Mouse (Mus musculus): ENCODE results near the gene Mark3. TPM values are rescaled to one million over a fixed set of nuclear protein-coding genes. Genes with fewer than 3 reads are reported as not detected.
A peak's percentile ranks its signal among the peaks of the same experiment; 100 is the strongest.

Mark3 gene
- polyA plus RNA-seq, 1 experiment from 2014 or later = 75.6 TPM

- peak overlapping the region; percentile 96 for H3K4me2 ChIP-seq (replicated peaks)
- H3K36me3 ChIP-seq = peaks cover 31% of the 10 kb centered on the region
- H3K27ac ChIP-seq (replicated peaks) = peak overlapping the region; percentile 92
- no peak for ATAC-seq (ENCODE audit: low FRiP score, low read depth)
- H3K9ac ChIP-seq (replicated peaks) = peak overlapping the region; percentile 94
- peak overlapping the region; percentile 93 for H3K4me3 ChIP-seq
- WGBS = 1% methylated on average over 29 of the region's 29 CpGs
- no peaks in the 10 kb centered on the region for H3K9me3 ChIP-seq
- peaks cover 38% of the 10 kb centered on the region for H3K4me1 ChIP-seq
- peaks cover 17% of the 10 kb centered on the region for H3K27me3 ChIP-seq
These were observed 96.1 kb downstream of the Mark3 start for GRCm38 (mm10) chr12:111670371-111670971.

DNA sequence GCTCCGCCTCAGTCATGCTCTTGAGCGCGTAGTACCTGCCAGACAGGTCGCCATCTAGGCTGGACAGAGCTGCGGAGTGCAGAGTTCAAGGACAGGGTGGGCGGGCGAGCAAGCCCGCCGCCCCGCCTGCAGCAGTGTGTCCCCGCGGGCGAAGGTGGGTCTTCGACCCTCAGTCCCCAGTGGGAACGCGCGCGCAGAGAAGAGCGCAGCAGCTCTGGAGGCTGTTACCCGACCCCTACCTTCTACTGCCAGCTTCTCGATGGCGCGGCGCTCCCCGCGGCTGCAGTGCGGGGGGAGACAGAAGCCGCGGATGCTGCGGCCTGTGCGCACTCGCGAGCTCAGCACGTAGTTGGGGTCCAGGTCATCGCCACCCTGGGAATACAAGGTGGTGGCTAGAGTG, 96.7 kb downstream of the Mark3 start:
- H3K4me3 ChIP-seq = peak overlapping the region; percentile 93
- H3K9ac ChIP-seq (replicated peaks) = peak overlapping the region; percentile 94
- peaks cover 31% of the 10 kb centered on the region for H3K36me3 ChIP-seq
- H3K4me1 ChIP-seq = peaks cover 38% of the 10 kb centered on the region
- no peaks in the 10 kb centered on the region for H3K9me3 ChIP-seq
- peak; percentile 1; the same call in 1 of the 2 replicates for ATAC-seq (ENCODE audit: low FRiP score, low read depth)
- H3K27me3 ChIP-seq = peaks cover 17% of the 10 kb centered on the region
- peak overlapping the region; percentile 92 for H3K27ac ChIP-seq (replicated peaks)
- H3K4me2 ChIP-seq (replicated peaks) = peak overlapping the region; percentile 96
- under 1% methylated on average over 34 of the region's 35 CpGs for WGBS

DNA sequence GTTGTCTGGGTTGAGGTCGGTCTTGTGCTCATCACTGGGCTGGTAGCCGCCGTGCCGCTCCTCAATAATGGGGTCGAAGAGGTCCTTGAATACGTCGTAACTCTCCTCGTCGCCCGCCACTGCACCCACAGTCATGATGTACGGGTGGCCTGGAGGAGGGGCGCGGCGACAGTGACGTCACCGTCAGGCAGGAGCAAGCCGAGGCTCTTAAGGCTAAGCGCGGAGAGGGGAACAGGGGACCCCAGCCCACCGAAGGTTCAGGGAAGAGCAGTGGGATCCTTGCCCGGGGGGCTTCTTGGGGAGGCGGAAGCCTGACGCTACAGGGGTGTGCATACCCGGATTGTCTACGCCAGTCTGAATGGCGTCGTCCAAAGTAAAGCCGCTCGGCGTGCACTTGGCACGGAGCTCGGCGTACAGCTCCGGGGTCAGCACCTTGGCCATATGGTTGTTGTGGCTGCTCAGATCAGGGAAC, 97.1 kb downstream of the Mark3 start:
- Histone ChIP-seq H3K9me3 (no peaks in the 10 kb centered on the region), H3K27me3 (peaks cover 17% of the 10 kb centered on the region), H3K4me2 (replicated peaks) (peak overlapping the region; percentile 96), H3K4me3 (peak overlapping the region; percentile 93), H3K4me1 (peaks cover 38% of the 10 kb centered on the region), H3K27ac (replicated peaks) (peak overlapping the region; percentile 92), H3K36me3 (peaks cover 31% of the 10 kb centered on the region), H3K9ac (replicated peaks) (peak overlapping the region; percentile 94)
- ATAC-seq (ENCODE audit: low FRiP score, low read depth) = peak; percentile 36
- under 1% methylated on average over 34 of the region's 34 CpGs for WGBS

DNA sequence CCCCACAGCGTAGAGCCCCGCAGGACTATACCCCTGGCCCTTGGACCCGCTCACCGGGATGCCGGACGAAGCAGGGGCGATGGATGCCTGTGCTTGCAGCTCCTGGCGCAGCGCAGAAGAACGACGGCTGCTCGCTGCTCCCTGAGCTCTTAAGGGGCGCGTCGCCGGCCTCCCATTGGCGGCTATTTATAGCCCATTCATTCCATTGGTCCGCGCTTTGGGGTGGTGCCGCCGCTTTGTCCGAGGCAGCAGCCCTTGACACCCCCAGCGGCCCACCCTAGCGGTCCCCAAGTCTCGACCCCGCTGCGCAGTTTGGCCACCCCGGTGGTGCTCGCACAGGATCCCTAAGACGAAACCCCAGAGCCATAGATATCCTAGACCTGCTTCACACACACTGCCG, 97.9 kb downstream of the Mark3 start, which contains the start of gene Ckb:
Gene Ckb (minus strand): TSS at position 163 of the 400 bp plus-strand sequence.
- no peaks in the 10 kb centered on the region for H3K9me3 ChIP-seq
- peaks cover 17% of the 10 kb centered on the region for H3K27me3 ChIP-seq
- peaks cover 29% of the 10 kb centered on the region for H3K36me3 ChIP-seq
- H3K27ac ChIP-seq (replicated peaks) = peak within 1 kb of the TSS; percentile 92
- peaks cover 40% of the 10 kb centered on the region for H3K4me1 ChIP-seq
- H3K9ac ChIP-seq (replicated peaks) = peak within 1 kb of the TSS; percentile 94
- WGBS = under 1% methylated on average over 31 of the region's 31 CpGs
- peak within 1 kb of the TSS; percentile 93 for H3K4me3 ChIP-seq
- peak; percentile 87 for ATAC-seq (ENCODE audit: low FRiP score, low read depth)
- peak within 1 kb of the TSS; percentile 96 for H3K4me2 ChIP-seq (replicated peaks)

GRCm38 (mm10) chr12:111672581-111672980, 98.3 kb downstream of the Mark3 start:
- Histone ChIP-seq H3K4me2 (replicated peaks) (peak overlapping the region; percentile 96), H3K4me1 (peaks cover 45% of the 10 kb centered on the region), H3K9ac (replicated peaks) (peak overlapping the region; percentile 94), H3K27ac (replicated peaks) (peak overlapping the region; percentile 92), H3K9me3 (no peaks in the 10 kb centered on the region), H3K4me3 (peak overlapping the region; percentile 93), H3K27me3 (peaks cover 17% of the 10 kb centered on the region), H3K36me3 (peaks cover 25% of the 10 kb centered on the region)
- 6% methylated on average over 12 of the region's 12 CpGs for WGBS
- ATAC-seq (ENCODE audit: low FRiP score, low read depth) = no peak; the same call in 1 of the 2 replicates

DNA sequence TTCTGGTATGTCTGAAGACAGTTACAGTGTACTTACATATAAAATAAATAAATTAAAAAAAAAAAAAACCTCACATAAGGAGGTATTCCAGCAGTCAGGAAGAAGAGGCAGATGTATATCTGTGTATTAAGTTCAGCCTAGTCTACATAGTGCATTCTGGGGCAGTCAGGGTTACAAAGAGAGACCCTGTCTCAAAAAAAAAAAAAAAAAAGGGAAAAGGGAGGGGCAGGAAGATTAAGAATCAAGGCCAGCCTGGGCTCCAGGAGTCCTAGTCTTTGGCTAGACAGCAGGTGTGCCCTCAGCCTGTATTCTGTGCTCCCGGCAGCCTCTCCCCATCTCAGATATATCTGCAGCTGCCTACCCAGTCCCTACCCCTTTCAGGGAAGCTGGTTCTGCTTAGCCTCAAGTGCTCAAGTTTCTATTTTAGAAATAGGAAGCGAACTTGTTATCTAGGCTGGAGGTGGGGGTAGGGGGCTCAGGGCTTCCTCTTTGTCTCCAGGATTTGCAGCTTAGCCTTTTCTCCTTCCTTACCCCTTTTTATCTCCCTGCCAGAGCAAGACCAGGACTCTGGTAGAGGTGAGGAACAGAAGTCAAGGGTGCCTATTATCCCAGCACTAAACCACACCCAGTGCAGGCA, 100.6 kb downstream of the Mark3 start:
- Histone ChIP-seq H3K4me2 (replicated peaks) (no peak overlapping the region), H3K27me3 (peaks cover 17% of the 10 kb centered on the region), H3K36me3 (peaks cover 10% of the 10 kb centered on the region), H3K4me3 (no peak overlapping the region), H3K9ac (replicated peaks) (no peak overlapping the region), H3K27ac (replicated peaks) (no peak overlapping the region), H3K9me3 (no peaks in the 10 kb centered on the region), H3K4me1 (peaks cover 37% of the 10 kb centered on the region)
- 69% methylated on average over 2 of the region's 2 CpGs for WGBS
- no peak for ATAC-seq (ENCODE audit: low FRiP score, low read depth)

DNA sequence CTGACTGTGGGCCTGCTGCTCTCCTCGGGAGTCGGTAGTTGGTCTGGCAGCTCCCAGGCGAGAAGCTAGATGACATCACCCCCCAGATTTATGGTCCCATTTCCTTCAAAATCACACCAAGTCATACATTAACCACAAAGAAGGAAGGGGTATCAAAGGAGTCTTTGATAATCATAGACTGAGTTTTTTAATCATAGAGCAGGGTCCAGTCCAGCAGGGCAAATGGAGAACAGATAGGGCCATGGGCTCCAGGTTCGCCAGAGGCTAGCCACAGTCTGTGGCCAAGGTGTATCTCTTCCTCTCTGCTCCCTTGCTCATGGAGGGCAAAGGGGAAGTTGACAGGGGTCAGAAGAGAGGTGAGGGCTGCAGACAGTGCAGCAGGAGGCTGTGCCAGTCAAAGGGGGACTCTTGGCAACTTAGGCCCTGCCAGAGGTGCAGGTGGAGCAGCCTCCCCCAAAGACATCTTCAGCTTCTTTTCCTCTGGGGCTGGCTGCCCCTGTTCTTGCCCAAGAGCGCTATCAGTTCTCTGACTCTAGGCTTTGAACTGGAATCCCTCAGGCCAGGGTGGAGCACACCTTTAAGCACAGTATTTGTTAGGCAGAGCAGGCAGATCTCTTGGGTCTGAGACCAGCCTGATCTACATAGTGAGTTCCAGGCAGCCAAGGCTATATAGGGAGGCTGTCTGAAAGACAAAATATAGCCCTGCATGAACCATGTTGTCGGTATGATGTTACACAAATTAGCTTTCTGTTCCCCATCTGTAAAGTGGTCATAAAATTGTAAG, 101.7 kb downstream of the Mark3 start:
- Histone ChIP-seq H3K9ac (replicated peaks) (no peak overlapping the region), H3K27ac (replicated peaks) (no peak overlapping the region), H3K4me2 (replicated peaks) (no peak overlapping the region), H3K4me3 (no peak overlapping the region), H3K36me3 (peaks cover 6% of the 10 kb centered on the region; the same call in 1 of the 2 replicates), H3K9me3 (no peaks in the 10 kb centered on the region), H3K27me3 (peaks cover 17% of the 10 kb centered on the region), H3K4me1 (peaks cover 29% of the 10 kb centered on the region)
- ATAC-seq (ENCODE audit: low FRiP score, low read depth) = no peak
- 88% methylated on average over 6 of the region's 6 CpGs for WGBS

DNA sequence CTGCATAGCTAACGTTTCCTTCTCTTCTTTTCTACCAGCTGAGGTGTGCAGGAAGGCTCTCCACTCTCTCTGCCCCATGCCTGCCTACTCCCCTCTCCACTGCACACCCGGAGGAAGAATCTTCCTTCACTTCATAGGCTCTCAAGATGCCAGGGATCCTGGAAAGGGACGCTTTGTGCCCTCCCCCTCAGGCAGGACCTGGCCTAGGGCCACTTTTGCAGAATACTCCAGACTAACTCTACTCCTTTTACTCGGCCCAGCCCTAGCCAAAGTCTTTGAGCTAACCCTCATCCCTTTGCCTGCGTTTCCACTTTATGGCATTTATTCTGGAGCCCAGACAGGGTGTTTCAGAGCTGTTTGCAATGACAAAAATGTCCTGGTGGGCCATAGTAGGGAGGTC, 103.1 kb downstream of the Mark3 start:
- Histone ChIP-seq H3K27me3 (peaks cover 17% of the 10 kb centered on the region), H3K4me2 (replicated peaks) (peak overlapping the region; percentile 93), H3K4me1 (peaks cover 28% of the 10 kb centered on the region), H3K36me3 (peaks cover 18% of the 10 kb centered on the region), H3K9ac (replicated peaks) (peak overlapping the region; percentile 80), H3K27ac (replicated peaks) (peak overlapping the region; percentile 97), H3K9me3 (no peaks in the 10 kb centered on the region), H3K4me3 (peak overlapping the region; percentile 92)
- no peak; the same call in 1 of the 2 replicates for ATAC-seq (ENCODE audit: low FRiP score, low read depth)
- WGBS = 17% methylated on average over 5 of the region's 5 CpGs

DNA sequence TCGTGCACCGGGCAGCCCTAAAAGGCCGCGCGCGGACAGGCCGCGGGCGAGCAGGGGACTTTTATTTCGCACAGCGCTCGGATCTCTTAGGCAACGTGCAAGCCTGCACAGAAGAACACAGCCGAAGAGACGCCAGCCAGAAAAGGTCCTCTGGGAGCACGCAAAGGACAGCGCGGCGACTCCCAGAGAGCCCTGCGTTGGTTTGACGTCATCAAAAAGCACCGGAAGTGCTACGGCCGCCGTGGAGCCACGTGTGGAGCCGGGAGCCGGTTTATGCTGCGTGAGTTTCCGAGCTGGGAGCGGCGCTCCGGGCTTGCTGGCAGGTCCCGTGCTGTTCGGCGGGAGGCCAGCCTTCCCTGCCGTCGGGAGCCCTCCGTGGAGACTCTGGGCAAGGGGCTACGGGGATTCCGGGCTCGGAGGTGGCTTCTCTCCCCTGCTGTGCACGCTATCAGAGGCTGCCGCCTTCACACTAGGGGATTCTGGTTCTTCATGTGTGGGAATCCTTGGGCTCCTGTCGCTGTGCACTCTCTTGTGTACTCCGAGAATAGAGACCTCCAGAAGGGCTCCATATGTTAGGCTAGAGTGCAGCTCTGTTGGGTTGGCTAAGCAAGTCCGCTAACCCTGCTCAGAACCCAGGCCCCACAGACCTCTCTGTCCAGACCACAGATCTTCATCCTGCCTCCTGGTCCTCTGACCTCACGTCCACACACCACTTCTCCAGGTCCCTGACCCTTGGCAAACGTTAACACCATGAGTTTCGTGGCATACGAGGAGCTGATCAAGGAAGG, 103.8 kb downstream of the Mark3 start, which contains the start of gene Trmt61a:
Gene Trmt61a (plus strand): TSS at position 224 of the 788 bp plus-strand sequence.
- peak within 1 kb of the TSS; percentile 97 for H3K27ac ChIP-seq (replicated peaks)
- H3K9ac ChIP-seq (replicated peaks) = peak within 1 kb of the TSS; percentile 80
- H3K4me2 ChIP-seq (replicated peaks) = peak within 1 kb of the TSS; percentile 93
- H3K36me3 ChIP-seq = peaks cover 24% of the 10 kb centered on the region
- H3K9me3 ChIP-seq = no peaks in the 10 kb centered on the region
- peak within 1 kb of the TSS; percentile 92 for H3K4me3 ChIP-seq
- under 1% methylated on average over 51 of the region's 51 CpGs for WGBS
- peaks cover 22% of the 10 kb centered on the region for H3K4me1 ChIP-seq
- peaks cover 15% of the 10 kb centered on the region for H3K27me3 ChIP-seq
- ATAC-seq (ENCODE audit: low FRiP score, low read depth) = peak; percentile 90

- Histone ChIP-seq H3K4me2 (replicated peaks) (peak overlapping the region; percentile 93), H3K9ac (replicated peaks) (peak overlapping the region; percentile 80), H3K27ac (replicated peaks) (no peak overlapping the region), H3K9me3 (no peaks in the 10 kb centered on the region), H3K4me1 (peaks cover 21% of the 10 kb centered on the region), H3K27me3 (peaks cover 10% of the 10 kb centered on the region), H3K4me3 (peak overlapping the region; percentile 92), H3K36me3 (peaks cover 29% of the 10 kb centered on the region)
- WGBS = 6% methylated on average over 13 of the region's 13 CpGs
- no peak; the same call in 1 of the 2 replicates for ATAC-seq (ENCODE audit: low FRiP score, low read depth)
These were observed 104.3 kb downstream of the Mark3 start for GRCm38 (mm10) chr12:111678670-111678933.

- Histone ChIP-seq H3K27me3 (peaks cover 6% of the 10 kb centered on the region), H3K4me1 (peaks cover 21% of the 10 kb centered on the region), H3K9ac (replicated peaks) (peak overlapping the region; percentile 80; the same call in 1 of the 2 replicates), H3K4me2 (replicated peaks) (peak overlapping the region; percentile 93), H3K36me3 (peaks cover 33% of the 10 kb centered on the region), H3K9me3 (no peaks in the 10 kb centered on the region), H3K27ac (replicated peaks) (no peak overlapping the region), H3K4me3 (peak overlapping the region; percentile 92)
- 59% methylated on average over 7 of the region's 7 CpGs for WGBS
- no peak for ATAC-seq (ENCODE audit: low FRiP score, low read depth)
These were observed 104.7 kb downstream of the Mark3 start for GRCm38 (mm10) chr12:111678997-111679396.

Measured in midbrain, embryonic 12.5 days (tissue).